Mouse (Mus musculus): ENCODE measurements around the gene Fancb. TPM values are rescaled to one million over a fixed set of nuclear protein-coding genes. Genes with fewer than 3 reads are reported as not detected.

Gene Fancb
- 6.3 TPM for polyA plus RNA-seq (2014; fragmentation: Illumina TruSeq; extraction: RNeasy Lipid Tissue Mini Kit (QIAGEN cat#74804); ENCODE audit: low replicate concordance)

GRCm38 (mm10) chrX:164980193-164980775 lies at the start of gene Fancb, which contains the start of gene Mospd2:
Gene Fancb, plus strand, starts transcription at chrX:164980592.
Gene Mospd2, minus strand, starts transcription at chrX:164980375.

GRCm38 (mm10) chrX:165004779-165005324 lies 24.5 kb downstream of the Fancb start, which contains the start of gene Gm17604:
Gene Gm17604, minus strand, starts transcription at chrX:165004829.

Other genes starting within 250 kb of the Fancb start
- 58.9 TPM for gene Mospd2, start 217 bp upstream of the Fancb start, polyA plus RNA-seq (2014; fragmentation: Illumina TruSeq; extraction: RNeasy Lipid Tissue Mini Kit (QIAGEN cat#74804); ENCODE audit: low replicate concordance)
- not detected for gene Gm17604, start 24.2 kb downstream of the Fancb start, polyA plus RNA-seq (2014; fragmentation: Illumina TruSeq; extraction: RNeasy Lipid Tissue Mini Kit (QIAGEN cat#74804); ENCODE audit: low replicate concordance)

Measured in small intestine, adult 10 weeks (tissue).